Mouse (Mus musculus) E14TG2a.4 (cell line): ENCODE data around the gene Chek2.

Experiments
- H3K27me3 ChIP-seq: 2 replicates; pipeline ENCODE4 v1.6.1; 2014; ENCODE audit warnings: low read length, control low read depth; ENCODE audit not compliant: insufficient read depth
- H3K36me3 ChIP-seq: 2 replicates; pipeline ENCODE4 v1.6.1; 2014; ENCODE audit warnings: low read length, control low read depth; ENCODE audit not compliant: insufficient read depth
- H3K4me1 ChIP-seq: replicated peaks from 2 replicates; pipeline ENCODE4 v1.6.1; 2014; ENCODE audit warnings: low read depth, low read length, control low read depth
- H3K4me3 ChIP-seq: replicated peaks from 2 replicates; pipeline ENCODE4 v1.5.1; 2014; ENCODE audit warnings: mild to moderate bottlenecking, low read length
- H3K9me3 ChIP-seq: 2 replicates; pipeline ENCODE4 v1.6.1; 2014; ENCODE audit warnings: low read length, control low read depth
- CTCF ChIP-seq: conservative IDR thresholded peaks from 2 replicates; pipeline ENCODE4 v1.5.1; 2014; ENCODE audit warnings: low read length
- NANOG ChIP-seq: IDR thresholded peaks from 2 replicates; pipeline ENCODE4 v1.6.1; 2014; ENCODE audit warnings: borderline replicate concordance, low read length, mixed read lengths
- POU5F1 ChIP-seq: IDR thresholded peaks from 2 replicates; pipeline ENCODE4 v1.6.1; 2014; ENCODE audit warnings: low read length, borderline replicate concordance

The Chek2 gene

DNA sequence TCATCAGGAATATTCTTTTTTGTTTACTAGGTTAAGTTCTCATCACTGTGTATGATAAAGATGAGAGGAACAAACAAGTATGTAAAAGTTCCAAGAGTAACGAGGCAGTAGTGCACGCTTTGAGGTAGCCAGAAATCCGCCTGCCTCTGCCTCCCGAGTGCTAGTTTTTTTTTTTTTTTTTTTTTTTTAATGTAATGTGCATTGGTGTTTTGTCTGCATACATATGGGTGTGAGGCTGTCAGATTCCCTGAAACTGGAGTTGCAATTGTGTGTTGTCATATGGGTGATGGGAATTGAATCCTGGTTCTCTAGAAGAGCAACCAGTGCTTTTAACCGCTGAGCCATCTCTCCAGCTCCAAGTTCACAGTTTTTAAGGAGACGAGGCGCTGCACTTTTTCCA, 39.3 kb downstream of the Chek2 start:
- H3K4me3 ChIP-seq = peak overlapping the region; percentile 90
- H3K9me3 ChIP-seq = no peaks in the 10 kb centered on the region
- peaks cover 6% of the 10 kb centered on the region; the same call in 1 of the 2 replicates for H3K27me3 ChIP-seq
- TF ChIP-seq NANOG (no peak), CTCF (no peak), POU5F1 (no peak)
- peaks cover 21% of the 10 kb centered on the region for H3K36me3 ChIP-seq
- H3K4me1 ChIP-seq = peaks cover 44% of the 10 kb centered on the region

DNA sequence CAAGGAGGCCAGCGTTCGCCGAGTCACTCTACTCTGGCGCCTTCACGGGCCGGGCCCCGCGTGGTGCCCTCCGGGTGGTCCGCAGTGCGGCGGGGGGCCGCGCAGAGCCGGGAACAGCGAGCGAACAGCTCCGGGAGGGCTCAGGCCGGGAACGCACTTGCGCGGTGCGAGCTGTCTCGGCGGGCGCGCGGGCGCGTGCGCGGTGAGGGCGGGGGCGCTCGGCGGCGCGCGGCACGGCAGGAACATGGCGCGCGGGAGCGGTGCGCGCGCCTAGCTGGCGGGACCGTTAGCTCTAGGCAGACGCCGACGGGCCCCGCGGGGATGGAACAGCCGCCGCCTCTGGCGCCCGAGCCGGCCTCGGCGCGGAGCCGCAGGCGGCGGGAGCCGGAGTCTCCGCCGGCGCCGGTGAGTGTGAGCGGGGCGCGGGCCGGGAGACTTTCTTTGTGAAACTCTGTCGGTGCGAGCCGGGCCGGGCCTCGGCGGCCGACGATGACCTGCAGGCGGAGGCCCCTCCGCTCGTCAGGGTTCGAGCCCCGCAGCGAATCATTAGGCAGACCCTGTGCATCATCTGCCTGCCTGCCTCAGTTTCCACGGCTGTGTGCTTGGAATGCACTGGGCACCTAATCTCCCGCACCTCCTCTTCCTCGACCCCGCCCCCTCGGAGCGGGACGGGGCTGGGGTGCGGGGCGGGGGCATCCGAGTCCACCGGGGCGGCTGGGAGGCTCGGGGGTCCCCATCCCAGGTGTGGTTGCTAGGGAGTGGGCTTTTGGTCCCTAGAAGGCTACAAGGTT, 40.0 kb downstream of the Chek2 start, which contains the start of gene Ttc28:
Ttc28 (plus strand) TSS at position 220 of the 791 bp plus-strand sequence.
- TF ChIP-seq NANOG (no peak), POU5F1 (no peak), CTCF (no peak)
- H3K27me3 ChIP-seq = peaks cover 6% of the 10 kb centered on the region; the same call in 1 of the 2 replicates
- H3K9me3 ChIP-seq = no peaks in the 10 kb centered on the region
- H3K4me3 ChIP-seq = peak within 1 kb of the TSS; percentile 90
- peaks cover 17% of the 10 kb centered on the region for H3K36me3 ChIP-seq
- peaks cover 44% of the 10 kb centered on the region for H3K4me1 ChIP-seq

GRCm38 (mm10) chr5:110888596-110888995, 48.8 kb downstream of the Chek2 start:
- Histone ChIP-seq H3K4me3 (no peak overlapping the region), H3K27me3 (no peaks in the 10 kb centered on the region), H3K9me3 (no peaks in the 10 kb centered on the region), H3K4me1 (peaks cover under 1% of the 10 kb centered on the region; the same call in 1 of the 2 replicates), H3K36me3 (no peaks in the 10 kb centered on the region)
- TF ChIP-seq NANOG (no peak), POU5F1 (no peak), CTCF (no peak)

- H3K4me1 ChIP-seq = peaks cover 13% of the 10 kb centered on the region
- no peaks in the 10 kb centered on the region for H3K27me3 ChIP-seq
- no peaks in the 10 kb centered on the region for H3K9me3 ChIP-seq
- no peaks in the 10 kb centered on the region for H3K36me3 ChIP-seq
- no peak for TF ChIP-seq POU5F1
- no peak for TF ChIP-seq NANOG
- no peak for TF ChIP-seq CTCF
- H3K4me3 ChIP-seq = no peak overlapping the region
These were observed 50.2 kb downstream of the Chek2 start for GRCm38 (mm10) chr5:110889945-110890344.

- peaks cover 14% of the 10 kb centered on the region for H3K4me1 ChIP-seq
- H3K4me3 ChIP-seq = no peak overlapping the region
- H3K36me3 ChIP-seq = no peaks in the 10 kb centered on the region
- no peaks in the 10 kb centered on the region for H3K27me3 ChIP-seq
- no peaks in the 10 kb centered on the region for H3K9me3 ChIP-seq
- no peak for TF ChIP-seq NANOG
- no peak for TF ChIP-seq POU5F1
- no peak for TF ChIP-seq CTCF
These were observed 50.8 kb downstream of the Chek2 start for GRCm38 (mm10) chr5:110890561-110890960.

- no peaks in the 10 kb centered on the region for H3K27me3 ChIP-seq
- no peaks in the 10 kb centered on the region for H3K9me3 ChIP-seq
- no peaks in the 10 kb centered on the region for H3K36me3 ChIP-seq
- no peak for TF ChIP-seq NANOG
- no peak for TF ChIP-seq CTCF
- no peak for TF ChIP-seq POU5F1
- H3K4me1 ChIP-seq = peaks cover 21% of the 10 kb centered on the region
- no peak overlapping the region for H3K4me3 ChIP-seq
These were observed 57.5 kb downstream of the Chek2 start for GRCm38 (mm10) chr5:110897114-110897788.

DNA sequence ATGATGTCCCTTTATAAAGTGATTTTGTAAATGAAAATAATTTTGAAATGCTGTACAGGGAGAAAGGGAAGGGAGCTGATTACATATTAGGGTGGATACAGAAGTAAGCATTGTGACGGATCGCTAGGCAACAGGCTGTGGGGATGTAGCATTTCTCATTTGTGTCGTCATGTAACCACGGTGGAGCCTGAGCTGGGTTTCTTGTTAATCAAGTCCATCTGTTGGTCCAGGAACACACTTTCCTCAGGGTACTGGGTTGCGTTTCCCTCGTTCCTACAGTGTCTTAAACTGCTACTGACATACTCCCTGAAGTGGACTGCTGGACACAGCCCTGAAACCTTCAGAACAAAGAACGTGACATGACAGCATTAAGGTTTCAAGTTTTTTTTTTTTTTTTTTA, 58.4 kb downstream of the Chek2 start:
- H3K36me3 ChIP-seq = no peaks in the 10 kb centered on the region
- no peak overlapping the region for H3K4me3 ChIP-seq
- TF ChIP-seq NANOG (no peak), POU5F1 (no peak), CTCF (no peak)
- peaks cover 21% of the 10 kb centered on the region for H3K4me1 ChIP-seq
- H3K9me3 ChIP-seq = no peaks in the 10 kb centered on the region
- H3K27me3 ChIP-seq = no peaks in the 10 kb centered on the region

DNA sequence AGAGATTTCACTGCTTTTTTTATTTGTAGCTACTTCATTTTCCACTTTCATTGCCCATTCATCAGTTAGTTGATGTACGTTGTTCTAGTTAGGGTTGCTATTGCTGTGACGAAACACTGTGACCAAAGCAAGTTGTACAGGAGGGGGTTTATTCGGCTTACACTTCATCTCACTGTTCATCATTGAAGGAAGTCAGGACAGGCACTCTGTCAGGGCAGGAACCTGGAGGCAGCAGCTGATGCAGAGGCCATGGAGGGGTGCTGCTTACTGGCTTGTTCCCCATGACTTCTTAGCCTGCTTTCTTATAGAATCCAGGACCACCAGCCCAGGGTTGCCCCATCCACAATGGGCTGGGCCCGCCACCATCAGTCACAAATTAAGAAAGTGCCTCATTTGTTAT, 59.0 kb downstream of the Chek2 start:
- TF ChIP-seq CTCF = no peak
- TF ChIP-seq NANOG = no peak
- Histone ChIP-seq H3K9me3 (no peaks in the 10 kb centered on the region), H3K27me3 (no peaks in the 10 kb centered on the region), H3K4me3 (no peak overlapping the region), H3K4me1 (peaks cover 18% of the 10 kb centered on the region), H3K36me3 (no peaks in the 10 kb centered on the region)
